Mouse (Mus musculus): ENCODE measurements around the gene Syt2.

DNA sequence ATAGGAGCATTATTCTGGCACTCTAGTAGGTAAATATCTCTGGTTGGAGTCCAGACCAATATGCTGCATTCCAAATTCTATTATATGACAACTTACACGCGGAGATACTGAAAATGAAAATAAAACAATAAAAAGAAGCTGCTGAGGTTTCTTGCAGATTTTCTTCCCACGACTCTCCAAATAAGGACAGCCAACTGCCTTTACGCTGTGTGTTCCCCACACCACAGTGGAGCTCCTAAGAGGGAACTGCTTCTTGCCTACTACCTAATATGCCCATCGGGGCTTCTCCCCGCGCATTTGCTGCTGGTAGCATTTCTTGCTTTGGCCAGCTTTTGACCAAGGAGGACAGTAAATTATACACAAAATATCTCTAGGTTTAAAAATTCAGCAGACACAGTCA lies 155.3 kb downstream of the Syt2 start:
- TF ChIP-seq POLR2A (IDR thresholded peaks at IDR 0.05; ENCODE audit: borderline replicate concordance, extremely low read depth, low read depth, low read length) = peak; percentile 2; the same call in 1 of the 2 replicates
- TF ChIP-seq CTCF (IDR thresholded peaks at IDR 0.05; ENCODE audit: insufficient read depth, low read length) = no peak
